In genomic region chr10:12019159-12019779, GRCm38 (mm10) we compare ENCODE assay signal across 7 mouse cellular contexts.
DNase-seq lines count a peak whose midpoint lies in the region; ATAC-seq and TF ChIP-seq lines count a peak whose summit lies in the region.

No protein-coding gene starts in this region.

- H3K4me3 ChIP-seq in cerebellum, adult 2 months (replicated peaks; ENCODE audit: insufficient read depth, low read depth, low read length): peak overlapping the region; percentile 3
- H3K4me3 ChIP-seq in kidney, embryonic 16.5 days (ENCODE audit: low read length): no peak overlapping the region

- no peaks in the 10 kb centered on the region for H3K9me3 ChIP-seq in kidney, embryonic 16.5 days (ENCODE audit: low read length)

- no peak overlapping the region for H3K9ac ChIP-seq in kidney, embryonic 16.5 days (replicated peaks; ENCODE audit: low read length)

- H3K36me3 ChIP-seq in kidney, embryonic 16.5 days (ENCODE audit: insufficient read depth, low read length): no peaks in the 10 kb centered on the region

- 6% methylated on average over 14 of the region's 14 CpGs for WGBS in cerebellum, adult 2 months
- WGBS in kidney, embryonic 16.5 days: 50% methylated on average over 14 of the region's 14 CpGs

- H3K27me3 ChIP-seq in cerebellum, adult 2 months (ENCODE audit: control insufficient read depth, insufficient read depth, low read length): no peaks in the 10 kb centered on the region
- no peaks in the 10 kb centered on the region for H3K27me3 ChIP-seq in kidney, embryonic 16.5 days (ENCODE audit: insufficient read depth, low read length)

- TF ChIP-seq POLR2A in cerebellum, adult 2 months (IDR thresholded peaks at IDR 0.05; ENCODE audit: borderline replicate concordance, insufficient read depth, low read length): no peak

- ATAC-seq in kidney, embryonic 16.5 days (ENCODE audit: low FRiP score, low TSS enrichment): no peak
- no peak for ATAC-seq in megakaryocyte-erythroid progenitor cell, adult 5-6 weeks (replicated peaks; ENCODE audit: low FRiP score, low TSS enrichment, poor library complexity, severe bottlenecking)

- no peak for TF ChIP-seq CTCF in cerebellum, adult 2 months (IDR thresholded peaks at IDR 0.05; ENCODE audit: borderline replicate concordance, insufficient read depth, low read depth, low read length)

- DNase-seq in adrenal gland, adult 8-10 months: peak; percentile 33
- peak; percentile 80 to 94 for DNase-seq in cerebellum, adult 2 months
- DNase-seq in gastrocnemius, postnatal 25 days: peak; percentile 37
- peak; percentile 17 to 37 for DNase-seq in layer of hippocampus, postnatal 10 days (ENCODE audit: low spot score in 2 of 2)
- DNase-seq in neural tube, embryonic 10.5 days (ENCODE audit: extremely low spot score, low spot score): no peak

- peak overlapping the region; percentile 37; the same call in 1 of the 2 replicates for H3K27ac ChIP-seq in cerebellum, adult 2 months (ENCODE audit: insufficient read depth, low read length)
- no peak overlapping the region for H3K27ac ChIP-seq in kidney, embryonic 16.5 days (ENCODE audit: low read length)

- H3K4me1 ChIP-seq in cerebellum, adult 2 months (ENCODE audit: control insufficient read depth, insufficient read depth, low read length): peaks cover 12% of the 10 kb centered on the region; the same call in 1 of the 2 replicates
- H3K4me1 ChIP-seq in kidney, embryonic 16.5 days (ENCODE audit: insufficient read depth, low read length): 0 out of 2 replicates have a peak, but pooled peaks cover 3% of the 10 kb centered on the region

- no peak overlapping the region for H3K4me2 ChIP-seq in kidney, embryonic 16.5 days (replicated peaks; ENCODE audit: low read depth, low read length)
